Mouse (Mus musculus) liver, embryonic 13.5 days (tissue): ENCODE results near the gene Ly6g6d. TPM values are rescaled to one million over a fixed set of nuclear protein-coding genes. Genes with fewer than 3 reads are reported as not detected.

Source experiments
- polyA plus RNA-seq: library from polyadenylated mRNA; unstranded; fragments of >200 nt; fragmentation: Nextera tagmentation; extraction: Ambion mirVana; gene quantifications from 2 replicates; pipeline ENCODE4 v1.2.1, GENCODE M21; 2015

Ly6g6d gene
- polyA plus RNA-seq, 1 experiment from 2014 or later: 0.47 TPM

Other genes starting within 250 kb of the Ly6g6d start
- 19.9 and 20.2 TPM in 2 replicates for gene Stk19, start 241.1 kb downstream of the Ly6g6d start, polyA plus RNA-seq
- 28.6 and 30.9 TPM in 2 replicates for gene Dxo, start 241.0 kb downstream of the Ly6g6d start, polyA plus RNA-seq
- gene Skiv2l, start 227.9 kb downstream of the Ly6g6d start, polyA plus RNA-seq: 24.0 and 26.1 TPM in 2 replicates
- 60.1 and 65.1 TPM in 2 replicates for gene Nelfe, start 227.7 kb downstream of the Ly6g6d start, polyA plus RNA-seq
- gene Cfb, start 215.5 kb downstream of the Ly6g6d start, polyA plus RNA-seq: 118 and 133 TPM in 2 replicates
- 0.54 and 0.80 TPM in 2 replicates for gene Zbtb12, start 198.6 kb downstream of the Ly6g6d start, polyA plus RNA-seq
- 0.17 TPM in 1 of 2 replicates, not detected in the other for gene Gm20547, start 196.0 kb downstream of the Ly6g6d start, polyA plus RNA-seq
- gene C2, start 179.8 kb downstream of the Ly6g6d start, polyA plus RNA-seq: 11.1 and 11.7 TPM in 2 replicates
- gene Ehmt2, start 179.6 kb downstream of the Ly6g6d start, polyA plus RNA-seq: 16.8 and 17.7 TPM in 2 replicates
- 1.5 TPM in 2 replicates for gene Slc44a4, start 163.6 kb downstream of the Ly6g6d start, polyA plus RNA-seq
- gene Neu1, start 146.8 kb downstream of the Ly6g6d start, polyA plus RNA-seq: 14.2 and 15.2 TPM in 2 replicates
- 0.07 and 0.15 TPM in 2 replicates for gene Hspa1b, start 118.8 kb downstream of the Ly6g6d start, polyA plus RNA-seq
- not detected in 2 replicates for gene Gm20481, start 108.2 kb downstream of the Ly6g6d start, polyA plus RNA-seq
- 2.1 and 2.3 TPM in 2 replicates for gene Hspa1a, start 105.9 kb downstream of the Ly6g6d start, polyA plus RNA-seq
- 0.10 and 0.34 TPM in 2 replicates for gene Hspa1l, start 105.4 kb downstream of the Ly6g6d start, polyA plus RNA-seq
- 163 and 178 TPM in 2 replicates for gene Lsm2, start 96.2 kb downstream of the Ly6g6d start, polyA plus RNA-seq
- 110 and 112 TPM in 2 replicates for gene Vars, start 77.1 kb downstream of the Ly6g6d start, polyA plus RNA-seq
- 0.08 TPM in 2 replicates for gene Vwa7, start 61.5 kb downstream of the Ly6g6d start, polyA plus RNA-seq
- gene Sapcd1, start 50.0 kb downstream of the Ly6g6d start, polyA plus RNA-seq: 2.5 and 2.8 TPM in 2 replicates
- gene Msh5, start 31.3 kb downstream of the Ly6g6d start, polyA plus RNA-seq: 3.2 and 3.4 TPM in 2 replicates
- 141 and 147 TPM in 2 replicates for gene Clic1, start 28.1 kb downstream of the Ly6g6d start, polyA plus RNA-seq
- 28.9 and 30.6 TPM in 2 replicates for gene Ddah2, start 19.0 kb downstream of the Ly6g6d start, polyA plus RNA-seq
- 0.25 and 0.31 TPM in 2 replicates for gene Ly6g6c, start 12.7 kb downstream of the Ly6g6d start, polyA plus RNA-seq
- 4.1 and 5.2 TPM in 2 replicates for gene Mpig6b, start 11.9 kb downstream of the Ly6g6d start, polyA plus RNA-seq
- gene Ly6g6e, start 1.2 kb downstream of the Ly6g6d start, polyA plus RNA-seq: 0.13 and 0.23 TPM in 2 replicates
- gene Ly6g6f, start 7.5 kb upstream of the Ly6g6d start, polyA plus RNA-seq: 7.2 and 7.3 TPM in 2 replicates
- gene Abhd16a, start 11.2 kb upstream of the Ly6g6d start, polyA plus RNA-seq: 51.0 and 54.9 TPM in 2 replicates
- not detected in 2 replicates for gene Ly6g5c, start 30.2 kb upstream of the Ly6g6d start, polyA plus RNA-seq
- 0.21 and 0.28 TPM in 2 replicates for gene Ly6g5b, start 37.4 kb upstream of the Ly6g6d start, polyA plus RNA-seq
- gene Gpank1, start 43.4 kb upstream of the Ly6g6d start, polyA plus RNA-seq: 14.1 and 14.8 TPM in 2 replicates
- gene Csnk2b, start 44.0 kb upstream of the Ly6g6d start, polyA plus RNA-seq: 176 and 182 TPM in 2 replicates
- gene D17H6S53E, start 48.3 kb upstream of the Ly6g6d start, polyA plus RNA-seq: 3.1 and 3.6 TPM in 2 replicates
- 553 and 573 TPM in 2 replicates for gene Apom, start 54.0 kb upstream of the Ly6g6d start, polyA plus RNA-seq
- 22.4 and 27.4 TPM in 2 replicates for gene Bag6, start 57.1 kb upstream of the Ly6g6d start, polyA plus RNA-seq
- gene Prrc2a, start 86.8 kb upstream of the Ly6g6d start, polyA plus RNA-seq: 45.1 and 51.5 TPM in 2 replicates
- 17.4 and 18.5 TPM in 2 replicates for gene Aif1, start 98.0 kb upstream of the Ly6g6d start, polyA plus RNA-seq
- 21.6 and 29.0 TPM in 2 replicates for gene Lst1, start 110.4 kb upstream of the Ly6g6d start, polyA plus RNA-seq
- 0.53 and 0.80 TPM in 2 replicates for gene Ltb, start 116.4 kb upstream of the Ly6g6d start, polyA plus RNA-seq
- 0.25 and 0.35 TPM in 2 replicates for gene Tnf, start 123.9 kb upstream of the Ly6g6d start, polyA plus RNA-seq
- gene Lta, start 127.3 kb upstream of the Ly6g6d start, polyA plus RNA-seq: 0.07 and 0.10 TPM in 2 replicates
- 0.36 TPM in 1 of 2 replicates, not detected in the other for gene Gm16181, start 142.8 kb upstream of the Ly6g6d start, polyA plus RNA-seq
- 0.76 and 1.3 TPM in 2 replicates for gene Atp6v1g2, start 155.6 kb upstream of the Ly6g6d start, polyA plus RNA-seq
- gene Nfkbil1, start 157.7 kb upstream of the Ly6g6d start, polyA plus RNA-seq: 3.9 and 4.4 TPM in 2 replicates
- gene Ddx39b, start 163.7 kb upstream of the Ly6g6d start, polyA plus RNA-seq: 208 and 220 TPM in 2 replicates
- 74.5 and 77.7 TPM in 2 replicates for gene H2-D1, start 184.7 kb upstream of the Ly6g6d start, polyA plus RNA-seq
- 1.0 and 1.4 TPM in 2 replicates for gene H2-Q1, start 242.3 kb upstream of the Ly6g6d start, polyA plus RNA-seq